Comparison of ENCODE assay signal across 19 mouse cellular contexts in the genomic region with DNA sequence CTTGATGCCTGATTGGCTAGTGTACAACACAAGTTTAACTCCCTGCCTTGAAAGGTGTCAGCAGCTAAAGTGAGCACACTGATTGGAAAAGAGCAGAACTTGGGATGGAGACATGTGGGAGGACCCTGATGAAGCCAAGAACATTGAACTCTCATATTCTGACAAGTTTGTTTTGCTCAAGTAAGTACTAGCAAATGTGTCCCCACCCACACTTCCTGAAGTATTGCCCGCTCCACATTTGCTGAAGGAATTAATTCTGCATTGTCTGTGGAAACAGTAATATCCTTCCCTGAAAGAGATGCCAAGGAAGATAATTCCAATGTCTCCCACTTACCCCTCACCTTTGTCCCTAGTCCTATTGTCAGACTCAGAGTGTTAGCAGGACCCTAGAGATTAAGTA.
A peak's percentile ranks its signal among the peaks of the same experiment; 100 is the strongest.
DNase-seq lines count a peak whose midpoint lies in the region; ATAC-seq and TF ChIP-seq lines count a peak whose summit lies in the region.
"Had no signal": no experiment of that assay in that cellular context is flagged by ENCODE, and none has a peak within 500 bp of the region (broad histone marks: within the 10 kb centered on the region; RNA-seq: fewer than 3 reads in every experiment).

No protein-coding gene starts in this region.

- no peaks in the 10 kb centered on the region for H3K27me3 ChIP-seq in heart, adult 2 months (ENCODE audit: control insufficient read depth, insufficient read depth, low read length)
- H3K27me3 ChIP-seq in heart, embryonic 12.5 days (replicated peaks): no peaks in the 10 kb centered on the region
- H3K27me3 ChIP-seq: embryonic facial prominence, embryonic 15.5 days; forebrain, embryonic 15.5 days; intestine, embryonic 15.5 days had no signal

- no peaks in the 10 kb centered on the region for H3K79me2 ChIP-seq in heart, adult 2 months (replicated peaks; ENCODE audit: control insufficient read depth, insufficient read depth, low read length)

- intact Hi-C loops in gastrocnemius, adult 2 months (cut with DNase I): no loop called here
- intact Hi-C loops in heart, adult 2 months (cut with DNase I): loop anchor here (1.0 to 10.0 kb wide), 5 partner anchors 95 to 465 kb away; no protein-coding TSS in a partner anchor

- 34% methylated on average over 1 of the region's 1 CpGs for WGBS in heart, adult 2 months
- whole genome bisulfite sequencing in heart, embryonic 12.5 days: 66% methylated on average over 1 of the region's 1 CpGs

- no peak overlapping the region for H3K4me2 ChIP-seq in heart, embryonic 12.5 days
- H3K4me2 ChIP-seq: embryonic facial prominence, embryonic 15.5 days; forebrain, embryonic 15.5 days; hindbrain, embryonic 14.5 days; intestine, embryonic 15.5 days had no signal

- H3K4me3 ChIP-seq in gastrocnemius, adult 2 months: no peak overlapping the region
- H3K4me3 ChIP-seq in heart, adult 2 months: no peak overlapping the region
- no peak overlapping the region for H3K4me3 ChIP-seq in heart, embryonic 12.5 days
- H3K4me3 ChIP-seq in brown adipose tissue, adult 24 weeks (ENCODE audit: insufficient read depth, low read depth, low read length): no peak overlapping the region
- H3K4me3 ChIP-seq: embryonic facial prominence, embryonic 15.5 days; erythroblast, embryonic 14.5 days; forebrain, embryonic 10.5 days; forebrain, embryonic 15.5 days; hindbrain, embryonic 10.5 days; intestine, embryonic 15.5 days had no signal

- H3K4me1 ChIP-seq in heart, adult 2 months (ENCODE audit: control insufficient read depth, insufficient read depth, low read length): peaks cover 13% of the 10 kb centered on the region
- no peaks in the 10 kb centered on the region for H3K4me1 ChIP-seq in heart, embryonic 12.5 days (replicated peaks)
- H3K4me1 ChIP-seq in brown adipose tissue, adult 24 weeks (ENCODE audit: control insufficient read depth, insufficient read depth, insufficient read length, low read length): peaks cover 23% of the 10 kb centered on the region; the same call in 1 of the 2 replicates
- H3K4me1 ChIP-seq: hindbrain, embryonic 10.5 days; intestine, embryonic 15.5 days had no signal

- DNase-seq in gastrocnemius, adult 2 months: peak; percentile 21
- DNase-seq in gastrocnemius, postnatal 4 days (ENCODE audit: low spot score in 2 of 2): no peak
- peak in 1 of 2 experiments; percentile 34 for DNase-seq in heart, adult 2 months
- DNase-seq in layer of hippocampus, adult 9-11 months: peak; percentile 30
- no peak for DNase-seq in layer of hippocampus, postnatal 36 days
- DNase-seq: adrenal gland, postnatal 14 days; cerebellum, adult 2 months; embryo, embryonic 11 days; kidney, adult 18-20 months had no signal

- no peak for ATAC-seq in heart, embryonic 12.5 days (ENCODE audit: insufficient number of reproducible peaks, low FRiP score)
- ATAC-seq in granulocyte monocyte progenitor cell, adult 5-6 weeks (replicated peaks; ENCODE audit: poor library complexity, severe bottlenecking): no peak
- ATAC-seq: forebrain, embryonic 15.5 days; intestine, embryonic 15.5 days had no signal

- no peak for TF ChIP-seq POLR2A in heart, adult 2 months (IDR thresholded peaks at IDR 0.05; ENCODE audit: insufficient read depth, low read depth, low read length)

- no peak for TF ChIP-seq CTCF in gastrocnemius, adult 2 months (IDR thresholded peaks at IDR 0.05)
- TF ChIP-seq CTCF in heart, adult 2 months (IDR thresholded peaks at IDR 0.05): no peak

- TF ChIP-seq EP300 in heart, adult 2 months (IDR thresholded peaks at IDR 0.05; ENCODE audit: insufficient read depth, low read depth, low read length): no peak

- peaks cover 5% of the 10 kb centered on the region for H3K36me3 ChIP-seq in heart, adult 2 months (ENCODE audit: control insufficient read depth, insufficient read depth, low read length)
- H3K36me3 ChIP-seq in heart, embryonic 12.5 days: no peaks in the 10 kb centered on the region
- H3K36me3 ChIP-seq: embryonic facial prominence, embryonic 15.5 days; forebrain, embryonic 10.5 days; forebrain, embryonic 15.5 days; hindbrain, embryonic 10.5 days; intestine, embryonic 15.5 days had no signal

- no peaks in the 10 kb centered on the region for H3K9me3 ChIP-seq in heart, embryonic 12.5 days (replicated peaks)
- H3K9me3 ChIP-seq: embryonic facial prominence, embryonic 15.5 days; forebrain, embryonic 10.5 days; forebrain, embryonic 15.5 days; hindbrain, embryonic 10.5 days; intestine, embryonic 15.5 days had no signal

- H3K27ac ChIP-seq in gastrocnemius, adult 2 months: peak overlapping the region; percentile 65
- H3K27ac ChIP-seq in heart, adult 2 months: peak overlapping the region; percentile 75
- no peak overlapping the region for H3K27ac ChIP-seq in heart, embryonic 12.5 days (ENCODE audit: poor library complexity, severe bottlenecking)
- H3K27ac ChIP-seq in brown adipose tissue, adult 24 weeks (replicated peaks; ENCODE audit: low read depth, low read length): peak overlapping the region; percentile 92
- H3K27ac ChIP-seq: embryonic facial prominence, embryonic 15.5 days; forebrain, embryonic 10.5 days; forebrain, embryonic 15.5 days; hindbrain, embryonic 10.5 days; hindbrain, embryonic 14.5 days; intestine, embryonic 15.5 days had no signal

- no peak overlapping the region for H3K9ac ChIP-seq in heart, adult 2 months (ENCODE audit: low read depth, low read length)
- H3K9ac ChIP-seq in heart, embryonic 12.5 days: no peak overlapping the region
- H3K9ac ChIP-seq: embryonic facial prominence, embryonic 15.5 days; forebrain, embryonic 15.5 days; hindbrain, embryonic 14.5 days; intestine, embryonic 15.5 days had no signal

Comparison
In these comparisons a context has a peak if more than half of its experiments do, and no peak if none do; other contexts are left out.
1. DNase-seq: peak in gastrocnemius, adult 2 months (single experiment) and layer of hippocampus, adult 9-11 months (single experiment); none in gastrocnemius, postnatal 4 days (0 of 2) and layer of hippocampus, postnatal 36 days (0 of 2).